Mouse (Mus musculus): ENCODE measurements around the gene Gm17027. TPM values are rescaled to one million over a fixed set of nuclear protein-coding genes. Genes with fewer than 3 reads are reported as not detected.
"Not testable (repeated sequence)": the region's sequence is repeated elsewhere in the genome, so short reads cannot be mapped to it uniquely, and the experiment has no call there.

Gene Gm17027
- polyA plus RNA-seq (2015; fragmentation: Nextera tagmentation; extraction: Ambion mirVana): not detected in 2 replicates

GRCm38 (mm10) chr14:42162522-42162921 is at the start of gene Gm17027:
TSS of gene Gm17027 (minus strand) at chr14:42162622.
- not testable (repeated sequence) for H3K27ac ChIP-seq (ENCODE audit: low read length); H3K9ac ChIP-seq (ENCODE audit: low read length); H3K4me1 ChIP-seq (replicated peaks; ENCODE audit: control insufficient read depth, insufficient read depth, low read length); H3K4me3 ChIP-seq (ENCODE audit: low read length); H3K4me2 ChIP-seq (ENCODE audit: low read depth, low read length); H3K9me3 ChIP-seq (ENCODE audit: control insufficient read depth, low read length); ATAC-seq (ENCODE audit: low read depth); H3K27me3 ChIP-seq (ENCODE audit: control insufficient read depth, insufficient read depth, low read depth, low read length); H3K36me3 ChIP-seq (ENCODE audit: control insufficient read depth, insufficient read depth, low read length)
- 85% methylated on average over 1 of the region's 2 CpGs for WGBS

DNA sequence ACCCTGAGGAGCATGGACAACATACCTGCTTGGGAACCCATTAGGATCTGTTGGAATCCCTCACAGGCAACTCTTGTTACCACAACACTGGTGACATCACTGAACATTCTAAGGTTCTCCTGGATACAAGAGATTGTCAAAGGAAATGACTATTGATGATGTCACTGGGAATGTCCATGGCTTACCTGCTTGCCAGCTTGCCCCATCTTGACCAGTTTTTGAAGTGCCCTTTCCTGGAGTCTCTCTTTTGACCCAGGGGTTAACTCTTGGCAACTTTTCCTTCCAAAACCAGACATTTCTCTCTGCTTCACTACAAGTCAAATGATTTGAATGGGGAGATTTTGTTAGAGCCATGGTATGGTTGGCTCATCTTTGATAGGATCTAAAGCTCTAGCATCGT is 28.3 kb upstream of the Gm17027 start, which contains the start of gene Gm3573:
TSS of gene Gm3573 (minus strand) at position 101 of the 400 bp plus-strand sequence.
- not testable (repeated sequence) for H3K36me3 ChIP-seq (ENCODE audit: control insufficient read depth, insufficient read depth, low read length); H3K9me3 ChIP-seq (ENCODE audit: control insufficient read depth, low read length); H3K27ac ChIP-seq (ENCODE audit: low read length); H3K4me1 ChIP-seq (replicated peaks; ENCODE audit: control insufficient read depth, insufficient read depth, low read length); ATAC-seq (ENCODE audit: low read depth); H3K27me3 ChIP-seq (ENCODE audit: control insufficient read depth, insufficient read depth, low read depth, low read length); H3K4me3 ChIP-seq (ENCODE audit: low read length); H3K9ac ChIP-seq (ENCODE audit: low read length); H3K4me2 ChIP-seq (ENCODE audit: low read depth, low read length)
- no CpG with 5 or more reads among the region's 1 CpGs for WGBS

GRCm38 (mm10) chr14:42183936-42184335 is 21.5 kb upstream of the Gm17027 start:
- H3K27ac ChIP-seq (ENCODE audit: low read length); H3K4me1 ChIP-seq (replicated peaks; ENCODE audit: control insufficient read depth, insufficient read depth, low read length); ATAC-seq (ENCODE audit: low read depth); H3K27me3 ChIP-seq (ENCODE audit: control insufficient read depth, insufficient read depth, low read depth, low read length); H3K4me2 ChIP-seq (ENCODE audit: low read depth, low read length); H3K9me3 ChIP-seq (ENCODE audit: control insufficient read depth, low read length); H3K4me3 ChIP-seq (ENCODE audit: low read length); H3K36me3 ChIP-seq (ENCODE audit: control insufficient read depth, insufficient read depth, low read length); H3K9ac ChIP-seq (ENCODE audit: low read length): not testable (repeated sequence)
- WGBS: 79% methylated on average over 3 of the region's 3 CpGs

DNA sequence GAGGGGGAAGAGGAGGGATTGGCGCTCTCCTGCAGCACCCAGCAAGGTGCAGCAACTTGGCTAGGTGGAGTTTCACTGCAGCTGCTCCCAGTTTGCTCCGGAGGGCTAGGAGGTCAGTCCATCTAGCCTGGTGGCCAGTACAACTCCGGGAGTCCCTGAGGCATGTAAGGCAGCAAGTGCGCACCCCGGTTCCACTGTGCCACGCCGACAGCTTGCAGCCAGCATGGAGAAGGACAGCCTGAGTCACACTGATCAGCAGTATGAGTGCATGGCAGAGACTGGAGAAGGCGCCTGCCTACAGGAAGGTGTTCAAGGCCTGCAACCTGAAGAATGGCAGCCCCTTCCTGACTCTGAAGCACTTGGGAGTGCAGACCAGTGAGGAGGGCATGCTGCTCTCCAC is 27.9 kb downstream of the Gm17027 start:
- H3K4me2 ChIP-seq (ENCODE audit: low read depth, low read length); H3K36me3 ChIP-seq (ENCODE audit: control insufficient read depth, insufficient read depth, low read length); ATAC-seq (ENCODE audit: low read depth); H3K9ac ChIP-seq (ENCODE audit: low read length); H3K4me1 ChIP-seq (replicated peaks; ENCODE audit: control insufficient read depth, insufficient read depth, low read length); H3K27ac ChIP-seq (ENCODE audit: low read length); H3K9me3 ChIP-seq (ENCODE audit: control insufficient read depth, low read length); H3K27me3 ChIP-seq (ENCODE audit: control insufficient read depth, insufficient read depth, low read depth, low read length); H3K4me3 ChIP-seq (ENCODE audit: low read length): not testable (repeated sequence)
- 81% methylated on average over 5 of the region's 8 CpGs for WGBS

- H3K9ac ChIP-seq (ENCODE audit: low read length); H3K4me1 ChIP-seq (replicated peaks; ENCODE audit: control insufficient read depth, insufficient read depth, low read length); H3K9me3 ChIP-seq (ENCODE audit: control insufficient read depth, low read length); H3K4me3 ChIP-seq (ENCODE audit: low read length); H3K4me2 ChIP-seq (ENCODE audit: low read depth, low read length); H3K27me3 ChIP-seq (ENCODE audit: control insufficient read depth, insufficient read depth, low read depth, low read length); H3K27ac ChIP-seq (ENCODE audit: low read length); ATAC-seq (ENCODE audit: low read depth); H3K36me3 ChIP-seq (ENCODE audit: control insufficient read depth, insufficient read depth, low read length): not testable (repeated sequence)
- WGBS: 57% methylated on average over 10 of the region's 14 CpGs
Measured at GRCm38 (mm10) chr14:42133806-42134205, 28.6 kb downstream of the Gm17027 start.

DNA sequence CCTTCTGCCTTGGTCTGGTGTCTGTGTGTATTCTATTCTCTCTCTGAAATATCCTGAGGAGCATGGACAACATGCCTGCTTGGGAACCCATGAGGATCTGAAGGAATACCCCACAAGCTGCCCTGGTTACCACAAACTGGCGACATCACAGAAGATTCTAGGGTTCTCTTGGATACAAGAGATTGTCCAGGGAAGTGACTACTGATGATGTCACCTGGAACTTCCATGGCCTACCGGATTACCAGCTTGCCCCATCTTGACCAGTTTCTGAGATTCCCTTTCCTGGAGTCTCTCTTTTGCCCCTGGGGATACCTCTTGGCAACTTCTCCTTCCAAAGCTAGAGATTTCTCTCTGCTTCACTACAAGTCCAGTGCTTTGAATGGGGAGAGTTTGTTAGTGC is 45.2 kb downstream of the Gm17027 start, which contains the start of gene Gm7951:
TSS of gene Gm7951 (minus strand) at position 101 of the 400 bp plus-strand sequence.
- not testable (repeated sequence) for H3K27me3 ChIP-seq (ENCODE audit: control insufficient read depth, insufficient read depth, low read depth, low read length); H3K9ac ChIP-seq (ENCODE audit: low read length); H3K9me3 ChIP-seq (ENCODE audit: control insufficient read depth, low read length); H3K4me1 ChIP-seq (replicated peaks; ENCODE audit: control insufficient read depth, insufficient read depth, low read length); H3K4me2 ChIP-seq (ENCODE audit: low read depth, low read length); ATAC-seq (ENCODE audit: low read depth); H3K4me3 ChIP-seq (ENCODE audit: low read length); H3K36me3 ChIP-seq (ENCODE audit: control insufficient read depth, insufficient read depth, low read length); H3K27ac ChIP-seq (ENCODE audit: low read length)
- WGBS: no CpG with 5 or more reads among the region's 2 CpGs

Other genes starting within 250 kb of the Gm17027 start
- not detected in 2 replicates for gene 1700049E17Rik1, start 237.7 kb downstream of the Gm17027 start, polyA plus RNA-seq (2015; fragmentation: Nextera tagmentation; extraction: Ambion mirVana)
- gene 1700024B05Rik, start 218.6 kb downstream of the Gm17027 start, polyA plus RNA-seq (2015; fragmentation: Nextera tagmentation; extraction: Ambion mirVana): not detected in 2 replicates
- not detected in 2 replicates for gene Gm6401, start 194.7 kb downstream of the Gm17027 start, polyA plus RNA-seq (2015; fragmentation: Nextera tagmentation; extraction: Ambion mirVana)
- gene Gm3543, start 179.3 kb downstream of the Gm17027 start, polyA plus RNA-seq (2015; fragmentation: Nextera tagmentation; extraction: Ambion mirVana): not detected in 2 replicates
- gene Gm7951, start 45.3 kb downstream of the Gm17027 start, polyA plus RNA-seq (2015; fragmentation: Nextera tagmentation; extraction: Ambion mirVana): not detected in 2 replicates
- gene Gm3573, start 28.2 kb upstream of the Gm17027 start, polyA plus RNA-seq (2015; fragmentation: Nextera tagmentation; extraction: Ambion mirVana): not detected in 2 replicates
- gene Gm17026, start 97.4 kb upstream of the Gm17027 start, polyA plus RNA-seq (2015; fragmentation: Nextera tagmentation; extraction: Ambion mirVana): not detected in 2 replicates
- gene Gm9611, start 134.7 kb upstream of the Gm17027 start, polyA plus RNA-seq (2015; fragmentation: Nextera tagmentation; extraction: Ambion mirVana): not detected in 2 replicates
- not detected in 2 replicates for gene Gm7995, start 147.6 kb upstream of the Gm17027 start, polyA plus RNA-seq (2015; fragmentation: Nextera tagmentation; extraction: Ambion mirVana)